In the genomic region with DNA sequence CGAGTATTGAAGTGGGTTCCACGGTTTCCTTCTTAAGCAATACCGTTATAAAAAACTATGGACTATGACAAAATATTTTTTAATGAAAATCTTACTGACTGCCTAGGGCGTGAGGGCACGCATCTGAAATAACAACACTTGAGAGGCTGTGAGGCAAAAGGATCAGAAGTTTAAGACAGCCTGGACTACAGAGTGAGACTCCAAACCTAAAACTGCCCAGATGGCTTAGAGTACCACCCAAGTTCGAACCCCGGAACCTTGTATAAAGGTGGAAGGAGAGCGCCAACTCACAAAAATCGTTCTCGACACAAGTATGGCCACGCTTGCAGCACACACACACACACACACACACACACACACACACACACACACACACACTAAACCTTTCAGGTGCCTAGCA, we compare ENCODE assay signal across 8 mouse cellular contexts. TPM values are rescaled to one million over a fixed set of nuclear protein-coding genes. Genes with fewer than 3 reads are reported as not detected.
DNase-seq lines count a peak whose midpoint lies in the region; ATAC-seq and TF ChIP-seq lines count a peak whose summit lies in the region.

No protein-coding gene starts in this region.

- peaks cover 22 to 30% of the 10 kb centered on the region in 2 experiments for H3K36me3 ChIP-seq in CH12.LX (replicated peaks in 1 of 2; ENCODE audit: control insufficient read depth in 1 of 2, insufficient read depth in 1 of 2, low read length in 1 of 2)
- no peaks in the 10 kb centered on the region for H3K36me3 ChIP-seq in forebrain, embryonic 15.5 days
- H3K36me3 ChIP-seq in liver, embryonic 14.5 days (replicated peaks; ENCODE audit: control insufficient read depth, insufficient read depth, low read depth), result no peaks in the 10 kb centered on the region

- TF ChIP-seq RAD21 in CH12.LX (IDR thresholded peaks at IDR 0.05; ENCODE audit: low read depth, low read length), result no peak

- H3K79me2 ChIP-seq in CH12.LX (replicated peaks; ENCODE audit: control insufficient read depth, extremely low read depth, insufficient read depth, poor library complexity, severe bottlenecking), result no peaks in the 10 kb centered on the region

- H3K4me3 ChIP-seq in CH12.LX (replicated peaks in 1 of 3; ENCODE audit: low read depth in 2 of 3, low read length in 2 of 3, poor library complexity in 1 of 3), result peak overlapping the region; percentile 77 to 91 (median 77)
- H3K4me3 ChIP-seq in forebrain, embryonic 15.5 days, result peak overlapping the region; percentile 97
- peak overlapping the region; percentile 73 to 76 for H3K4me3 ChIP-seq in liver, embryonic 14.5 days (ENCODE audit: insufficient read depth in 1 of 2, low read depth in 2 of 2, low read length in 2 of 2)

- no peak for TF ChIP-seq EP300 in CH12.LX (IDR thresholded peaks at IDR 0.05; ENCODE audit: low read length)
- TF ChIP-seq EP300 in liver, embryonic 14.5 days (IDR thresholded peaks at IDR 0.05; ENCODE audit: low read depth), result no peak

- in situ Hi-C loops in CH12.LX (cut with MboI; ENCODE audit: low pct_ligation_motif_present, low pct_unique_long_range_greater_than_20kb, low sequenced_read_pairs), result no loop called here

- TF ChIP-seq CTCF in CH12.LX (conservative IDR thresholded peaks at IDR 0.05 in 1 of 2, IDR thresholded peaks at IDR 0.05 in 1 of 2; ENCODE audit: low read depth in 2 of 2, low read length in 2 of 2), result no peak
- TF ChIP-seq CTCF in liver, embryonic 14.5 days (IDR thresholded peaks at IDR 0.05; ENCODE audit: low read depth), result no peak

- peak; percentile 82 for DNase-seq in heart, adult 11 months
- no peak for DNase-seq in heart, postnatal 14 days
- no peak for DNase-seq in CH12.LX (ENCODE audit: extremely low read depth)
- DNase-seq in liver, embryonic 14.5 days (ENCODE audit: low read depth in 3 of 3, low spot score in 3 of 3), result no peak
- no peak for DNase-seq in spleen, adult 18-20 months
- no peak for DNase-seq in left cerebral cortex, postnatal 14 days (ENCODE audit: low spot score in 2 of 2)

- no peaks in the 10 kb centered on the region for H3K9me3 ChIP-seq in CH12.LX (replicated peaks; ENCODE audit: low read length)
- H3K9me3 ChIP-seq in forebrain, embryonic 15.5 days, result no peaks in the 10 kb centered on the region
- H3K9me3 ChIP-seq in liver, embryonic 14.5 days (ENCODE audit: control insufficient read depth, low read length), result no peaks in the 10 kb centered on the region

- peak overlapping the region; percentile 44 for H3K4me2 ChIP-seq in CH12.LX (ENCODE audit: insufficient read depth, low read depth, poor library complexity, severe bottlenecking)
- H3K4me2 ChIP-seq in forebrain, embryonic 15.5 days (replicated peaks), result peak overlapping the region; percentile 91
- peak overlapping the region; percentile 82 for H3K4me2 ChIP-seq in liver, embryonic 14.5 days (ENCODE audit: low read depth)

- WGBS in forebrain, embryonic 15.5 days, result 32% methylated on average over 11 of the region's 11 CpGs
- WGBS in liver, embryonic 14.5 days (ENCODE audit: insufficient replicate concordance), result 34% methylated on average over 11 of the region's 11 CpGs

- ATAC-seq in forebrain, embryonic 15.5 days (replicated peaks), result no peak; the same call in 1 of the 2 replicates
- ATAC-seq in liver, embryonic 14.5 days (ENCODE audit: insufficient read depth), result no peak; the same call in 1 of the 2 replicates
- no peak for ATAC-seq in frontal cortex, adult (ENCODE audit: low TSS enrichment)

- H3K4me1 ChIP-seq in CH12.LX (ENCODE audit: control insufficient read depth in 1 of 2, insufficient read depth in 2 of 2), result peaks cover 9 to 22% of the 10 kb centered on the region in 2 experiments
- peaks cover 22% of the 10 kb centered on the region for H3K4me1 ChIP-seq in forebrain, embryonic 15.5 days
- peaks cover 0 to 11% of the 10 kb centered on the region in 2 experiments; a peak in 2 of 4 replicates for H3K4me1 ChIP-seq in liver, embryonic 14.5 days (replicated peaks; ENCODE audit: control insufficient read depth in 2 of 2, insufficient read depth in 2 of 2, low read length in 1 of 2)

- H3K9ac ChIP-seq in CH12.LX (ENCODE audit: insufficient read depth, low read depth), result peak overlapping the region; percentile 64; the same call in 1 of the 2 replicates
- H3K9ac ChIP-seq in forebrain, embryonic 15.5 days (replicated peaks), result peak overlapping the region; percentile 92
- peak overlapping the region; percentile 72 for H3K9ac ChIP-seq in liver, embryonic 14.5 days (replicated peaks)

- peaks cover 2% of the 10 kb centered on the region for H3K27me3 ChIP-seq in CH12.LX (replicated peaks)
- H3K27me3 ChIP-seq in forebrain, embryonic 15.5 days, result no peaks in the 10 kb centered on the region
- H3K27me3 ChIP-seq in liver, embryonic 14.5 days (ENCODE audit: control insufficient read depth, insufficient read depth, low read length), result no peaks in the 10 kb centered on the region

- intact Hi-C loops in heart, postnatal 14 days (cut with DNase I), result no loop called here
- intact Hi-C loops in left cerebral cortex, postnatal 14 days (cut with DNase I), result loop anchor here (5.0 kb wide), 1 partner anchor 274 kb away; no protein-coding TSS in a partner anchor

- dilution Hi-C loops in CH12.LX (cut with MboI; ENCODE audit: extremely low pct_ligation_motif_present, extremely low pct_unique_long_range_greater_than_20kb, low sequenced_read_pairs), result no loop called here

- no peak overlapping the region for H3K27ac ChIP-seq in CH12.LX (ENCODE audit: insufficient read depth, low read depth)
- H3K27ac ChIP-seq in forebrain, embryonic 15.5 days (replicated peaks), result peak overlapping the region; percentile 80
- H3K27ac ChIP-seq in liver, embryonic 14.5 days, result no peak overlapping the region

- no peak for TF ChIP-seq POLR2A in CH12.LX (IDR thresholded peaks at IDR 0.05; ENCODE audit: low read depth, low read length)

TF ChIP-seq in CH12.LX, 34 proteins besides CTCF, POLR2A, EP300 and RAD21:
- TF ChIP-seq BHLHE40 (IDR thresholded peaks at IDR 0.05; ENCODE audit: low read depth, low read length) (no peak), ETS1 (conservative IDR thresholded peaks at IDR 0.05; ENCODE audit: low read depth, low read length) (0 out of 2 replicates have a peak, but pooled peaks have one; percentile 0), RCOR1 (conservative IDR thresholded peaks at IDR 0.05; ENCODE audit: low read depth, low read length) (no peak)
TF ChIP-seq in CH12.LX: peak in this region for 1.

RNA-seq across cellular contexts. Expression of a gene that starts 0.4 kb away (rescaled TPM):
- 10 to 100 TPM; 27.3 to 28.9 TPM for total RNA-seq in heart, postnatal 14 days (2021)
- total RNA-seq in CH12.LX (2012; rRNA removed) (96.5 and 98.3 TPM in 2 replicates), CH12.LX (2014; rRNA removed) (36.9 and 41.8 TPM in 2 replicates)
- polyA plus RNA-seq in CH12.LX (2012; ENCODE audit: insufficient read length, low read depth), result 98.9 and 106 TPM in 2 replicates
- polyA plus RNA-seq in forebrain, embryonic 15.5 days (2015; fragmentation: Nextera tagmentation; extraction: Ambion mirVana), result 171 and 182 TPM in 2 replicates
- polyA plus RNA-seq in liver, embryonic 14.5 days (2012; rRNA removed), result 45.8 and 51.4 TPM in 2 replicates
- 57.1 and 65.2 TPM in 2 replicates for polyA plus RNA-seq in liver, embryonic 14.5 days (2014; fragmentation: Nextera tagmentation; extraction: Ambion mirVana)
- total RNA-seq in left cerebral cortex, postnatal 14 days (2021), result 10 to 100 TPM; 88.0 to 91.2 TPM

RNA-seq across cellular contexts. Expression of a gene that starts 10.4 kb away (rescaled TPM):
- total RNA-seq in heart, postnatal 14 days (2021), result 1 to 10 TPM; 4.9 to 5.0 TPM
- total RNA-seq in CH12.LX (2012; rRNA removed) (0.08 TPM in 1 of 2 replicates, not detected in the other), CH12.LX (2014; rRNA removed) (0.21 TPM in 1 of 2 replicates, not detected in the other)
- polyA plus RNA-seq in CH12.LX (2012; ENCODE audit: insufficient read length, low read depth), result 0.13 and 0.15 TPM in 2 replicates
- 7.8 and 8.8 TPM in 2 replicates for polyA plus RNA-seq in forebrain, embryonic 15.5 days (2015; fragmentation: Nextera tagmentation; extraction: Ambion mirVana)
- 1.4 and 1.5 TPM in 2 replicates for polyA plus RNA-seq in liver, embryonic 14.5 days (2012; rRNA removed)
- 0.95 and 1.00 TPM in 2 replicates for polyA plus RNA-seq in liver, embryonic 14.5 days (2014; fragmentation: Nextera tagmentation; extraction: Ambion mirVana)
- 1 to 10 TPM; 9.4 to 9.8 TPM for total RNA-seq in left cerebral cortex, postnatal 14 days (2021)

RNA-seq across cellular contexts. Expression of a gene that starts 28.0 kb away (rescaled TPM):
- total RNA-seq in heart, postnatal 14 days (2021), result 10 to 100 TPM; 52.2 to 62.1 TPM
- total RNA-seq in CH12.LX (2012; rRNA removed) (57.8 and 59.2 TPM in 2 replicates), CH12.LX (2014; rRNA removed) (50.4 and 58.9 TPM in 2 replicates)
- 60.3 and 74.7 TPM in 2 replicates for polyA plus RNA-seq in CH12.LX (2012; ENCODE audit: insufficient read length, low read depth)
- polyA plus RNA-seq in forebrain, embryonic 15.5 days (2015; fragmentation: Nextera tagmentation; extraction: Ambion mirVana), result 72.4 and 74.3 TPM in 2 replicates
- 27.1 and 35.4 TPM in 2 replicates for polyA plus RNA-seq in liver, embryonic 14.5 days (2012; rRNA removed)
- polyA plus RNA-seq in liver, embryonic 14.5 days (2014; fragmentation: Nextera tagmentation; extraction: Ambion mirVana), result 7.4 and 11.5 TPM in 2 replicates
- 100 to 1,000 TPM; 112 to 126 TPM for total RNA-seq in left cerebral cortex, postnatal 14 days (2021)

Comparison
In these comparisons a context has a peak if more than half of its experiments do, and no peak if none do; other contexts are left out.
1. RNA of a gene that starts 10.4 kb away (total RNA-seq): 9.4 to 9.8 TPM in left cerebral cortex, postnatal 14 days and 4.9 to 5.0 TPM in heart, postnatal 14 days; 0.08 to 0.21 TPM in CH12.LX; every median in the first group is over 4 times any median in the second.
2. Peak in every context shown above with its lines, with median percentiles within 50 percentile points of each other: H3K4me2 ChIP-seq, H3K4me3 ChIP-seq and H3K9ac ChIP-seq.